Mouse (Mus musculus): ENCODE results near the gene Rab11a.
"Not testable (repeated sequence)": the region's sequence is repeated elsewhere in the genome, so short reads cannot be mapped to it uniquely, and the experiment has no call there.

Rab11a gene

DNA sequence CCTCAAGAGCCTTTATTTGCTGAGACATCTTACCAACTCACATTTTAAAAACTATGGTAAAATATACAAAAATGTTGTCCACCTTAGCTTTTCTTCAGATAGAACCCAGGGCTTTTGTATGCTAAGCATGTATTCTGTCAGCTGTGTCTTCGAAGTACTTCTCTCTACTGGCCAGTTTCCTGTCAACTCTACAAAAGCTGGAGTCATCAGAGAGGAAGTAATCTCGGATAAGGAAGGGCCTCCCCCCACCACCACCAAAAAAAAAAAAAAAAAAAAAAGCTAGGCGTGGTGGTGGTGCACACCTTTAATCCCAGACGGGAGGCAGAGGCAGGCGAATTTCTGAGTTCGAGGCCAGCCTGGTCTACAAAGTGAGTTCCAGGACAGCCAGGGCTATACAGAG is 11.8 kb upstream of the Rab11a start:
- in situ Hi-C loops (cut with MboI; ENCODE audit: low sequenced_read_pairs) = no loop called here

DNA sequence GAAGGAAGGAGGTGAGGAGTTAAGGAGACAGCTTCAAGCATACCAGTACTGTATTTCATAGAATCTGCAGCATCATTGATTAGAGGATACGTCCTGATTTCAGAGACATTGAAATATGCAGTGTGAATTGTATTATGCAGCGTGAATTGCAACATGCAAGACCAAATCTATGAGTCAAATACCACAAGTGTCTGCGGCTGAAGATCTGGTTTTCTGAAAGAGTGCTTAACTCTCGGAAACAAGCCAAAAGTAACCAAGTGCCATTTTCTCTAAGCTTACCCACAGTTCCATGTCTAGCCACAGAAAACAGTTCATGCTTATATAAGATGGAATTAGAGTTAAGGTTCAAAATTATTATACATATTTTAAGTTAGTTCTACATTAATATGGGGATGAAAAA is 10.2 kb upstream of the Rab11a start:
- in situ Hi-C loops (cut with MboI; ENCODE audit: low sequenced_read_pairs) = no loop called here

DNA sequence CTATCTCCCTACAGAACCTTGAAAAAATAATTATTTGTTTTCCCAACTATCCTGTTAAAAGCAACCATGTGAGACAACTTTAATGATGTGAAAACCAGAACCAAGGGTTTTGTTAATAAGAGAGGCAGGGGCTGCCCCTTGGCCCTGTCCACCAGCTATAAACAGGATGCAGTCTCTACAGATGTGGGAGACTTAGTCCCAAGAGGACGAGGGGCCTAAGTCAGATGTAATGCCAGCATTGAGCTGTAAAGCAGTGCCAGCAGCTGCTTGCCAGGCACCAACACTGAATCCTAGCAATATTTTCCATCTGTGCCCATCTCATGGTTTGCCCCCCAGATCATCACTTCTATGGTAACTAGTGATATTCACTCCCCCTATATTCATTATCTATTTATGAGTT is 4.9 kb upstream of the Rab11a start:
- in situ Hi-C loops (cut with MboI; ENCODE audit: low sequenced_read_pairs) = no loop called here

DNA sequence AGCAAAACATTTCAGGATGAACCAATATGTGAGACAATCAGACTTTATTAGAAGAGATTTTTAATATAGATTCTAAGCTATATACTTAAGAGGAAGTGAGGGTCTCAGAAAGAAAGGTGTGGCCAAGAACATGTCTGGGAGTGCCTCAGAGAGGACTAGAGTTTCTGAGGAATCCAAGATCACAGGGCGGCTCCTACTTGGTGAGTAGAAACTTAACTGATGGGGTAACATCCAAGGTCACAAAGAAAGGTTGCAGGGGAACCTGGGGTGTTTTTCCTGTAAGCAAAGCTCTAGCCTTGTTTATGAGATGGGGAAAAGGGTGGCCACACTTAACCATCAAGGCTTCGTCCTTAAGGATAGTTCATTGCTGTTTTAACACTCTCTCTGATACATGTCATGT is 1.4 kb upstream of the Rab11a start:
- in situ Hi-C loops (cut with MboI; ENCODE audit: low sequenced_read_pairs) = no loop called here

DNA sequence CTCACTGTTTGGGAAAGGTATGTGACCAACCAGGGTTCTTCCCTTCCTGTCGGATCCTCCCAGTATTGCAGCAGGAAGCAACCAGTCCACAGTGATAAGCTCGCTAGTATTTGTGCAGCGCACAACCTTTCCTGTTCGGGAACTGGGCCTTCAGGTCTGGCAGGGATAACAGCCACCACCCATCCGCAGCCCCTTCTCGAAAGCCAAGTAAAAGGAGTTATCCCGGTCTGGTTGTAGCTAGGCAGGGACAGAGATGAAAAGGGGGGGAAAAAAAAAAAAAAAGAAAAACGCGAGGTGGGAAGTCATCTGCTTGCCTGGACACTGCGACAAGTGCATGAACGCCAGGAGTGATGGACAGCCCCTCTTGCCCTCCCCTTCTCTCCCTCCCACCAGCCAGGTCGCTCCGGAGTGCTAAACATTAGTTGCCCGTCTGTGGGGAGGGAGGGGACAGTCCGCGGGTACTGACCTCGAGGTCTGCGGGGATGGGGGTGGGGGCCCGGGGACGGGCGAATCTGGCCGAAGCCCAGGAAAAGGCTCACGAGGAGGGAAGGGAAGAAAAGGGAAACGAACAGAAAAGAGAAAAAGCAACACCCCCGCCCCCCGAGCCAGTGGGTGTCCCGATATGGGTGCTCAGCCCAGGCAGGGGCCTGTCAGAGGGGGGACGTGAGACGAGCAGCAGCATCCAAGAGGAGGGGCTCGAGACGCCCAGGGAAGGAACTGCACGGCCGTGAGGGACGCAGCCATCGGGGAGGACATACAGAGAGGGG is 736 bp downstream of the Rab11a start:
- in situ Hi-C loops (cut with MboI; ENCODE audit: low sequenced_read_pairs) = no loop called here

DNA sequence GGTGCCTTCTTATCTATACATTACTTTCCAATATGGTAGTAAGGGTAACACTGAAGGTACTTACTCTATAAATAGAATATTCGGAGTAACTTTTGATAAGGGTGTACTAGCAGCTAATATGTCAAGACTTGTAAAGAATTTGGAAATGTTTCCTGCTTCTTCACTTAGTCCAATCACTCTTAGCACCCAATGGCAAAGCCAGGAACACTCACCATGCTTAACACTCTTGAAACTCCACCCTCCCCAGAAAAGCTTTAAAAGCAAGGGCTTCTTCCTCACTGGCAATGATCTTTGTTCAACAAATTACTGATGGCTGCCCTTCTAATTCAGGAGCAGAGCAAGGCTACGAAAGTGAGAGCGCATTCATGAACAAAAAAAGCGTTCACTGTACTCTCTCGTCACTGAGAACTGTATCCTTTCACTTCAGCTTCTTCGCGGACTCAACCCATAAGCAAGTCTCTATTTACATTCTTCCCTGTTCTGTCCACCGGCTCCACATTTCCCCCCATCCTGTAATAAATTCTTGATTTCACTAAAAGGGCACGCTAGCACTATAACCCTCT is 1.4 kb downstream of the Rab11a start:
- in situ Hi-C loops (cut with MboI; ENCODE audit: low sequenced_read_pairs) = no loop called here

DNA sequence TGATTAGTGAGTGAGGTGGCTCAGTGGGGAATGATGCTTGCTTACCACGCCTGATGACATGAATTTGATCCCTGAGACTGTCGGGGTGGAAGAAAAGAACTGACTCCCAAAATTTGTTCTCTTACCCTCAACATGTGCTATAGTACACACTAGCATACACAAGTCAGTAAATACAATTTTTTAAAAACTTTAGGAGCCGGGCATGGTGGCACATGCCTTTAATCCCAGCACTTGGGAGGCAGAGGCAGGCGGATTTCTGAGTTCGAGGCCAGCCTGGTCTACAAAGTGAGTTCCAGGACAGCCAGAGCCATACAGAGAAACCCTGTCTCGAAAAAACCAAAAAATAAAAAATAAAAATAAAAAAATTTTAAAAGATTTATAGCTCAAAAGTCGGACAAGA is 2.6 kb downstream of the Rab11a start:
- in situ Hi-C loops (cut with MboI; ENCODE audit: low sequenced_read_pairs) = not testable (repeated sequence)

DNA sequence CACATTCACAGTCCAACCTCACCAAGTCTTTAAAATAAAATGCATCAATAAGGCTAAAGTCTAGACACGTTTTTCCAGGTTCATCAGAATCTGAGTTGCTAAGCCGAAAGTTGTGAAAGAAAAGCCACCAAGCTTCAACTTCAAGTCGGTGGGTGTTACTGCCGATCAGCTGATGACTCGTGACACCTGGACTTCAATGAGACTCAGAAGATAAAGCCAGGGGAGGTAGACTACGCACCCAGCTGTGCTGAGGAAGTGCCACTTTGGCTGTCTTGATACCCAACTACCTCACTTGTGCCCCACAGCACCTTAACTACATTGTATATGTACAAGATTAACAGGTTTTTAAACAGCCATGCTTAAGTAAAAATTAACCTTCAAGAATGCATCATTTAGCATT is 3.4 kb downstream of the Rab11a start:
- in situ Hi-C loops (cut with MboI; ENCODE audit: low sequenced_read_pairs) = no loop called here

DNA sequence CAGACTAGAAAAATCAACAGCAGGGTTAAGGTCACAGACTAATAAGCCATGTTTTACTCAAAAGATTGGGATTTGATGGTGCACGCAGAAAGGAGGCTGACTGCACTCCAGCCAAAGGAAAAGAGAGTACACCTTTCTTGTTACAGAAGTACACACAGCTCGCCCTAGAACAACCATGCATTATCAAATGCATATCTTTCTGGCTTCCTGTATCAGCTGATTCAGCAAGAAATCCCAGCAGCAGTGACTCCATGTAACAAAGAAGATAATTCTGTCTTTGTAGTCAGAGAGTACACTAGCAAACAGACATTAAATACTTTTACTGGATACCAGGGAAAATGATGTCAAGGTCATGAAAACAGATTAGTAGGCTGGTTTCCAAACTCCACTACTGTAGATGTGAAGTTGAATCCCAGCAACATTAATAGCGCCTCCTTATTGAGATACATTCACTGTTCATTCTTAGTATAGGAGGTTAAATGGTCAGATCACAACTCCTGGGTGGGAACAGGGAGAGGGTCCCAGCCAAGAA is 6.5 kb downstream of the Rab11a start:
- in situ Hi-C loops (cut with MboI; ENCODE audit: low sequenced_read_pairs) = no loop called here

DNA sequence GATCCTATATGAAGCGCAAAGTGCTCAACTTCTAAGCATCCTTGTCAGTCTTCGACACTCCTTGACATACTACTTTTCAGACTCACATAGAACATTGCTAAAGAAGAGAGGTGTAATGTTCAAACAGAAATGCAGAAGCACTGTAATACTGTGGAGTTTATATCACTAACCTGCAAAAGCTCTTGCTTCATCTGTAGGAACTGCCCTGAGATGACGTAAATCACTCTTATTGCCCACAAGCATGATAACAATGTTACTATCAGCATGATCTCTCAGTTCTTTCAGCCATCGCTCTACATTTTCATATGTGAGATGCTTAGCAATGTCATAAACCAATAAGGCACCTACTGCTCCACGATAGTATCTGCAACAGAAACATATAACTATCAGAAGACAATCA is 11.1 kb downstream of the Rab11a start:
- in situ Hi-C loops (cut with MboI; ENCODE audit: low sequenced_read_pairs) = no loop called here

DNA sequence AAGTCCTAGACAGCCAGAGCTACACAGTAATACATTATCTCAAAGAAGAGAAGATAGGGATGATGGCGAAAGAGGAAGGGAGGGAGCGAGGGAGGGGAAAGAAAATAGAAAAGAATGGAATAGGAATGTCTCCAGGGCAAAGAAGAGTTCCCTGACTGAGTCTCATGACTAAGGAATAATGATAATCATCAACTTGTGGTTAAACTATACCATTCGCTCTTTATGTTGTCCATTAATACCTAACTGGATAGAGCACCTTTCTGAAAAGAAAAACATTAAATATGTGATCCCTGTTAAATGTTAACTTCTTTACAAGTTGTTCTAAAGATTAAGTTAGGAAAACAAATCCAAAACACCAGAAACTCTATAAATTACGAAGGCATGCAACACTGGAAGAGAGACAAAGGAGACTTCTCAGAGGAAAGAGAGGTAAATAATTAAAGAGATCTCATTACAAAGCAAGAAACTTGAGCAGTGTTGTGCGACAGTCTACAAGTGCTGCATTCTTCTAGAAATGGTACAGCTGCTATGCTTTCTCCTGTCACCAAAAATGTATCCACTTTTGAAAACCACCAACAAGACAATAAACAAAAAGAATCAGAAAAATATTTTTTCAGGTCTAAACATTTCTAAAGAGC is 17.9 kb downstream of the Rab11a start:
- in situ Hi-C loops (cut with MboI; ENCODE audit: low sequenced_read_pairs) = no loop called here

DNA sequence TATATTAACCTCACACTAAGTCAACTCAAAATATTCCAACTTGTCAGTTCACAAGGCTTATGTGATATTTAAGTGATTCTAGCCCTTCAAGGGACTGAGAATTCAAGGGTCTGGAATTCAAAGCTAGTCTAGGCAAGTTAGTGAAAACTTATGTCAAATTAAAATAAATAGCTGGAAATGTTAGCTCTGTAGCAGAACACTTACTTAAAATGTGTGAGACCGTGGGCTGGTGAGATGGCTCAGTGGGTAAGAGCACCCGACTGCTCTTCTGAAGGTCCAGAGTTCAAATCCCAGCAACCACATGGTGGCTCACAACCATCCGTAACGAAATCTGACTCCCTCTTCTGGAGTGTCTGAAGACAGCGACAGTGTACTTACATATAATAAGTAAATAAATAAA is 27.3 kb downstream of the Rab11a start:
- in situ Hi-C loops (cut with MboI; ENCODE audit: low sequenced_read_pairs) = not testable (repeated sequence)

DNA sequence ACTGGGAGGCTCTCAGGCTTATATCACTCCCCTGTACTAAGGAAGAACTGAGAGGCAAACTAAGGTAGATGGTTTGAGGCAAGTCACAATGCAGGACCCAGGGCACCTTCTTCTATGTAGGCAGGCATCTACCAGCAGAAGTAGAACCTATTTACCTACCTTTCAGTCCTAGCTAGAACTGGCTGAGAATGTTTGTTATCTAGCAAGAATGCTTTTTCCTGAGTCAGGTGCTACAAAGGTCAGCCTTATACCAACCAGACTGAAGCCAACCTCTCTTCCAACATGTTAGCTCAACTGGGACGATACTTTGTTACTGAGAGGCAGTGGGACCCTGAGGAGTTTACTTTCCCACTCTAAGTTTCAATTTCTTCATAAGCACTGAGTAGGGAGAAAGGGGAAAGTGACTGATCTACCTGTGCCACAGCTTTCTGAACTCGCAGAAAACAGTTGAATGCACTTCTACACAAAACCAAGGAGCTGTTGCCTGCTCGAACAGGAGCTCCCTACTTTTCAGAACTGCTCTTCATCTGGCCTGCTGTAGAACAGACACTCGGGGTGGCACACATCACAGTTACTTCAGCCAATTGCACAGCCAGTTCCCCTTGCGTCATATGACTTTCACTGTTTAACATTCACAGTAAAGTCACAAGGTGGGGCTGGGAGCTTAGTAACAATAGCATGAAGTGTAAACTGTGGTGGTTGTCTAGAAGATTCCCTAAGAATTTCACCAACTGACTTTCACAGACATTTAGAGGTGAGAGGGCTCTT is 33.3 kb downstream of the Rab11a start:
- in situ Hi-C loops (cut with MboI; ENCODE audit: low sequenced_read_pairs) = no loop called here

DNA sequence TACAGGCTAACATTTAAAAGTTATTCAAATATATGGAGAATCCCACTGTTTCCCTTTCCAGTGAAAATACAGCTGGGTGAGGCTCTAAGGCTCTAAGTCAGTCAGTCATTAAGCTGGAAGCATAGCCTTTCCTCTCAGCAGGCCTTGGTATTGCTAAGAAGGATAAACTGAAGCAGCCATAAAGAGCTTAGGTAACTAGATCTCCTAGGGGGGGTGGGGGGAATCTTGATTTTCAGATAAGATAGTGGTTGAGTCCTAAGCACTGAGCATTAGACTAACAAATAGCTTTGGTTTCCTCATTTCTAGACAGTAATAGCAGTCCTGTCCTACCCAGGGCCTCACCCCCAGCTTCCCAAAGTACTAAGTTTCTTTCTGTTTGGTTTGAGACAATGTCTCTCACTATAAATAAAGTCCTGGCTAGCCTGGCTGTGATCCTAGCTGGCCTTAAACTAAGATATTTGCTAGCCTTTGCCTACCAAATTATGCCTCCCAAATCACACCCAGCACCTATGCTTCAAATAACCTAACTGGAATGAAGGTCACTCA is 34.1 kb downstream of the Rab11a start:
- in situ Hi-C loops (cut with MboI; ENCODE audit: low sequenced_read_pairs) = no loop called here

DNA sequence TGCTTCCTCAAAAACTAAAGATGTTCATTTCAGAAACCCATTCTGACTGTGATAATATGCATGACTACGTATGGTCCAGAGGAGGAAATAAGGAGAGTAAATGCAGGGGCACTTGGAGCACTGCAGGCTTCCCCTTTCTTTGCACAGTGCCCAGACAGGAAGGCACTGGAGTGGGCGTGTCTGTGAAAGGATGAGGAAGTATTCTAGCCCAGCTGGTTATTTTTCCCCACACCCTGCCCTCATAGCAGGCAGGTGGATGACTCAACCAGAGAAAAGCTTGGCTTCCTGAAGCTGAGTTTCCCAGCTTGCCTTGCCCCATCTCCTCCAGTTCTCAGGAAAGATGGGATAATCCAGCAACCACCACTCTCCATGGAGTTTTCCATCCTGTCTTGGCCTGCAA is 34.6 kb downstream of the Rab11a start:
- in situ Hi-C loops (cut with MboI; ENCODE audit: low sequenced_read_pairs) = no loop called here

DNA sequence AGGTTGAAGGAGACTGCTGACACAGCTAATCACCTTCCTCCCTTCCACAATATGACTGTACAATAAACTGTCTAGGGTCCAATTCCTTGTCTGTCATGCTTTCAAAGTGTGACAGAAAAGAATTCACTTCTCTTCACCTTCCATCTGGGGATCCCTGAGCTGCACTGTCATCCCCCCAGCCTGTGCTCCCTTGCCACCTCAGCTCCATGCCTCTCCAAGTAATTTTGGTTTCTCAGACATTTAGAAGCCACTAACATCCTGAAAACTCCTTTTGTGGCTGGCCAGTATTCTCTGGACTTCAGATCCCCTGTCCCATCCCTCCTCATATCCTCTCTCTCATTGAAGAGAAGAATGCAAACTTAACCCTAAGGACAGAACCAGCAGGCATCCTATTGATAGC is 35.2 kb downstream of the Rab11a start:
- in situ Hi-C loops (cut with MboI; ENCODE audit: low sequenced_read_pairs) = no loop called here

DNA sequence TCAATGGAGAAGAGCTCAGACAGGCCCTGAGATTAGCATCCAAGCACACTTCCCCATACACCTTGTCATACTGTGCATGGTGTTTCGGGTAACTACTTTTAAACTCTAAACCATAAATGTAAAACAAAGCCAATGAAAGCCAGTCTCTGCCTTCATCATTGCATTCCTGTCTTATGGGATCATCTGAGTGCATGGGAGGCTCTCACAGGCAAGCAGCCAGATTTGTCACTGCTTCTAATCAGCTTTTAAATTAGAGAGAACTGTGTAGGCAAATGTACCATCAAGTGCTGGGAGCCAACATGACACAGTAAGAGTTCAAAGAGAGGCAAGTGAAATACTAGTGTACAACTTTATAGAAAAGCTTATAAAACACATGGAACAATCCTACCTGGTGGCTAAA is 35.9 kb downstream of the Rab11a start:
- in situ Hi-C loops (cut with MboI; ENCODE audit: low sequenced_read_pairs) = no loop called here

DNA sequence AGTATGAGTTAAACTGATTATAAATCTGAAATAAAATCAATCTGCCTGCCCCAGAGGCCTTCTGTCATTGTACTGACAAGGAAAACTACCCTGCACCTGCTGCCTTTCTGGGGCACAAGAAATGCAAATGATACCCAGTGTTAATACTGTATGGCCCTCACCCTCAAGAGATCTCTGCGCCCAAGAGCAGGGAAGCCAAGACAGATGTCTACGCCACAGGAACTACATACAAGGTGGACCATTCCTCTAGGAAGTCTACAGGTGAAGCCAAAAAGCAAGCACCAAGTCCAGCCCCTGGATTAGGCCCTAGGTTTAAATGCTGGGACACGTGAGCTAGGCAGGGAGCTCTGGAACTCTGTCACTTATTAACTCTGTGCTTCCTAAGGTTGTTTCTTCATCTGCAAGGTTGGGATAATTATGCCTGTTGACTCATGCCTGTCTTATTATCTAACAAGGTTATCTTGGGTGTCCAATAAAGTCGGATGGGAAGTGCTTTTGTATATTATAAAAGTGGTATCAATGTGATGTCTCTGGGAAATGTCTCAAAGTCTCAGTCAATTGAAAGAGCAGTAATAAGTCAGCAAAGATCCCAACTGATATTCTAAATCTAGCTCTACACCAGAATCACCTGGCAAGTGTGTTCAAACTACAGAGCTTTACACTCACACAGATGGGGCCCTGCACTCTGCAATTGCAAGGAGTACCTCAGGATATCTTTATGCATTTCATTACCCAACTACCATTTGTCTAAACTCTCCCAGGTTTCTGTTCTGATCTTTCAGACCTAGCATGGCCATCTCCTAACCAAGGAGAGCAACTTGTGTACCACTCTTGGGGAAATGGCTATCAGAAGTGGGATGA is 36.9 kb downstream of the Rab11a start:
- in situ Hi-C loops (cut with MboI; ENCODE audit: low sequenced_read_pairs) = no loop called here

DNA sequence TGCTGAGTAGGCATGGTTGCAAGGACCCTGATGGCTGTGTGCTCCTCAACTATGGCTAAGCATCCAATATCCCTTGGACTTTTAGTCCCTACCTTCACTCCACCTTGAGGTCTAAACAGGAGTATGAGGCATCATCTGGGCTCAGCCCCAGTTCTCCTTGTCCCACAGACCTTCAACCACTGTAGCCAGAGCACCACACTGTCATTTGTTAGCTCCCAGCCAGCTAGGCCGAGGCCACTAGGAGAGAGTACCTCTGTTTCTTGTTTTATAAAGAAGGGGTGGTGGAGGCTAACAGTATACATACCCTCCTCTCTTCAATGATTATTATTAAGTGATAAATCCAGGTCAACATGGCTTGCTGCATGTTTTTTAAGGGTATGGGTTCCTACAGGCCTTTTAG is 39.0 kb downstream of the Rab11a start:
- in situ Hi-C loops (cut with MboI; ENCODE audit: low sequenced_read_pairs) = no loop called here

DNA sequence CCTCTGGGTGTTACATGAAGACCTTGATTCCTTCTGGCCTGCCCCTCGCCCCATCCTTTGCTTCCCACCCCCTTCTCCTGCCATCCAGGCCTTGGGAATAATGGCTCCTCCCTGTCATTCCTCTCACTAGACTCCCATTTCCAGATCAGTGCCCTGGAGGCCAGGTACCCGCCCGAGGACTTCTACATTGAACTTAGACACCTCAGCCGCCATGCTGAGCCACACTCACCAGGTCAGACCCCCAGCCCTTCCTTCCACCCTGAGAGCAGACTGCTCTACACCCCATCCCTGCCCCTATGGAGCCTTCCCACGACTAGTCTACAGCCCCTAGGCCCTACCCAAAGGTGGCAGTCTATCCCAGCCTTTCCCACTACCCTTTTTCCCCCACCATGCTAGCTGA is 39.9 kb downstream of the Rab11a start:
- in situ Hi-C loops (cut with MboI; ENCODE audit: low sequenced_read_pairs) = no loop called here

All from CH12F3 (cell line).